Mouse (Mus musculus) MEL (cell line): ENCODE measurements around the gene Nnat.

Source experiments
- CHD2 ChIP-seq: IDR thresholded peaks from 2 replicates; pipeline ENCODE4 v1.6.1; 2011; ENCODE audit warnings: low read length, improper control_type of control experiment
- CTCF ChIP-seq, 3 experiments: IDR thresholded peaks in 2 of 3; conservative IDR thresholded peaks in 1 of 3; 2 replicates each; pipeline ENCODE4 v1.5.1; 2011 to 2012; ENCODE audit warnings: low read length in 3 of 3, low read depth in 2 of 3, mild to moderate bottlenecking in 2 of 3, improper control_type of control experiment in 1 of 3, inconsistent platforms in 1 of 3, mixed read lengths in 1 of 3, moderate library complexity in 1 of 3; ENCODE audit not compliant: control insufficient read depth in 1 of 3, insufficient read depth in 1 of 3, poor library complexity in 1 of 3, severe bottlenecking in 1 of 3
- EP300 ChIP-seq, 2 experiments: IDR thresholded peaks; 2 replicates each; pipeline ENCODE4 v1.6.1; 2011; ENCODE audit warnings: improper control_type of control experiment in 2 of 2, low read length in 2 of 2, low read depth in 1 of 2, mild to moderate bottlenecking in 1 of 2
- ETS1 ChIP-seq: IDR thresholded peaks from 2 replicates; pipeline ENCODE4 v1.6.1; 2012; ENCODE audit warnings: low read depth, mild to moderate bottlenecking, inconsistent platforms, low read length, improper control_type of control experiment, moderate library complexity
- GABPA ChIP-seq: IDR thresholded peaks from 2 replicates; pipeline ENCODE4 v1.6.1; 2012; ENCODE audit warnings: low read depth, mild to moderate bottlenecking, inconsistent platforms, low read length, improper control_type of control experiment, moderate library complexity
- MAX ChIP-seq: IDR thresholded peaks from 2 replicates; pipeline ENCODE4 v1.6.1; 2011; ENCODE audit warnings: low read length, improper control_type of control experiment
- MAZ ChIP-seq: IDR thresholded peaks from 2 replicates; pipeline ENCODE4 v1.6.1; 2012; ENCODE audit warnings: low read depth, mild to moderate bottlenecking, inconsistent platforms, low read length, improper control_type of control experiment
- NELFE ChIP-seq: IDR thresholded peaks from 2 replicates; pipeline ENCODE4 v1.6.1; 2011; ENCODE audit warnings: low read depth, low read length, improper control_type of control experiment
- NRF1 ChIP-seq: IDR thresholded peaks from 2 replicates; pipeline ENCODE4 v1.6.1; 2014; ENCODE audit warnings: low read depth, mild to moderate bottlenecking, inconsistent platforms, low read length, improper control_type of control experiment, moderate library complexity; ENCODE audit not compliant: poor library complexity, insufficient read depth, severe bottlenecking
- POLR2A ChIP-seq, 2 experiments: IDR thresholded peaks; 2 replicates each; pipeline ENCODE4 v1.6.1; 2011 to 2012; ENCODE audit warnings: low read length in 2 of 2, mild to moderate bottlenecking in 2 of 2, control low read depth in 1 of 2, improper control_type of control experiment in 1 of 2, low read depth in 1 of 2, moderate library complexity in 1 of 2; ENCODE audit not compliant: control insufficient read depth in 1 of 2, insufficient read depth in 1 of 2, poor library complexity in 1 of 2
- POLR2AphosphoS2 ChIP-seq: IDR thresholded peaks from 2 replicates; pipeline ENCODE4 v1.6.1; 2011; ENCODE audit warnings: low read length, improper control_type of control experiment
- UBTF ChIP-seq: IDR thresholded peaks from 2 replicates; pipeline ENCODE4 v1.6.1; 2012; ENCODE audit warnings: low read depth, mild to moderate bottlenecking, inconsistent platforms, low read length, improper control_type of control experiment, moderate library complexity, borderline replicate concordance; ENCODE audit not compliant: insufficient read depth
- ZC3H11A ChIP-seq: IDR thresholded peaks from 2 replicates; pipeline ENCODE4 v1.6.1; 2012; ENCODE audit warnings: low read depth, mild to moderate bottlenecking, inconsistent platforms, low read length, improper control_type of control experiment

DNA sequence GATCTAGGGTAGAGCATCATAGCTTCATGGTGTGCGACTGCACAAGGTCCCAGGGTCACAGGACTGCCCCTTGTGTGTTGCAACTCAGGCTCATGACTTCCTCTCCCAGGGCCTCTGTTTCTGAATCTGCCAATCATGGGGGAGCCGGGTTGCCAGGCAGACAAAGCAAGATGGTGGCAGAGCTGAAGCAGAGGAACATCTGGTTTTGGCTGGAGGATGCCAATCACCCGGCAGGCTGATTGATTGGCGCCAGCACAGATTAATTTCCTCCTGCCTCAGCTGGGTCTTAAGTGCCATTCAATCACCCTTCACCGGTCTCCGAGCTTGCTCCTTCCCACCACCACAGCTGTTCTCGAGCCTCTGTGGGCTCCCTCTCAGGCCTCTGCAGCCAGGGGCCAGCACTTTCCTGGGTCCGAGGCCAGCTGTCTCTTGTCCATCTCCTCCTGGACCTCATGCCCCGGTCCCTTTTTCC is 46.1 kb upstream of the Nnat start:
- TF ChIP-seq POLR2A (IDR thresholded peaks at IDR 0.05; ENCODE audit: control insufficient read depth in 1 of 2, insufficient read depth in 1 of 2, low read depth in 1 of 2, low read length in 2 of 2, poor library complexity in 1 of 2) (no peak), CHD2 (no peak), NELFE (no peak), CTCF (IDR thresholded peaks at IDR 0.05 in 2 of 3, conservative IDR thresholded peaks at IDR 0.05 in 1 of 3; ENCODE audit: control insufficient read depth in 1 of 3, insufficient read depth in 1 of 3, low read depth in 2 of 3, low read length in 3 of 3, poor library complexity in 1 of 3, severe bottlenecking in 1 of 3) (no peak), UBTF (no peak), MAZ (no peak), POLR2AphosphoS2 (no peak), NRF1 (no peak), EP300 (IDR thresholded peaks at IDR 0.05; ENCODE audit: low read depth in 1 of 2, low read length in 2 of 2) (no peak), ETS1 (no peak), MAX (no peak), GABPA (no peak), ZC3H11A (no peak)
